Mouse (Mus musculus) thymus, postnatal 10 days (tissue): ENCODE results near the gene Mpz.
"Not testable (repeated sequence)": the region's sequence is repeated elsewhere in the genome, so short reads cannot be mapped to it uniquely, and the experiment has no call there.

Experiments used
- DNase-seq, 2 experiments: peaks; one replicate each; pipeline ENCODE4 v3.0.0; 2021; ENCODE audit warnings: low spot score in 2 of 2

The Mpz gene

GRCm38 (mm10) chr1:171129251-171129650 lies 21.3 kb upstream of the Mpz start:
- no peak for DNase-seq

GRCm38 (mm10) chr1:171130971-171131370 lies 19.5 kb upstream of the Mpz start:
- no peak for DNase-seq

- no peak for DNase-seq
Measured at GRCm38 (mm10) chr1:171135600-171135999, 14.9 kb upstream of the Mpz start.

GRCm38 (mm10) chr1:171137486-171138155 lies 12.9 kb upstream of the Mpz start:
- not testable (repeated sequence) for DNase-seq

- DNase-seq = not testable (repeated sequence)
Measured at GRCm38 (mm10) chr1:171142981-171143380, 7.5 kb upstream of the Mpz start.

GRCm38 (mm10) chr1:171150838-171151391 lies 404 bp downstream of the Mpz start:
- no peak for DNase-seq

GRCm38 (mm10) chr1:171151966-171152365 lies 1.5 kb downstream of the Mpz start:
- no peak for DNase-seq

GRCm38 (mm10) chr1:171156644-171157043 lies 6.1 kb downstream of the Mpz start:
- DNase-seq = no peak

GRCm38 (mm10) chr1:171157965-171158364 lies 7.5 kb downstream of the Mpz start:
- no peak for DNase-seq

- no peak for DNase-seq
Measured at GRCm38 (mm10) chr1:171159485-171159975, 9.0 kb downstream of the Mpz start.

- no peak for DNase-seq
Measured at GRCm38 (mm10) chr1:171162526-171162925, 12.0 kb downstream of the Mpz start.

- no peak for DNase-seq
Measured at GRCm38 (mm10) chr1:171164258-171164657, 13.7 kb downstream of the Mpz start.

- DNase-seq = no peak
Measured at GRCm38 (mm10) chr1:171165629-171166345, 15.3 kb downstream of the Mpz start.

GRCm38 (mm10) chr1:171168906-171169305 lies 18.4 kb downstream of the Mpz start:
- DNase-seq = no peak

- no peak for DNase-seq
Measured at GRCm38 (mm10) chr1:171169913-171170312, 19.4 kb downstream of the Mpz start.

- DNase-seq = no peak
Measured at GRCm38 (mm10) chr1:171171138-171171537, 20.6 kb downstream of the Mpz start.

- no peak for DNase-seq
Measured at GRCm38 (mm10) chr1:171172779-171173178, 22.3 kb downstream of the Mpz start.

- DNase-seq = no peak
Measured at GRCm38 (mm10) chr1:171179487-171180171, 29.1 kb downstream of the Mpz start.

GRCm38 (mm10) chr1:171183025-171183424 lies 32.5 kb downstream of the Mpz start:
- DNase-seq = no peak

GRCm38 (mm10) chr1:171183620-171184019 lies 33.1 kb downstream of the Mpz start:
- no peak for DNase-seq

GRCm38 (mm10) chr1:171184314-171184713 lies 33.8 kb downstream of the Mpz start:
- peak in 1 of 2 experiments; percentile 15 for DNase-seq

GRCm38 (mm10) chr1:171185655-171186054 lies 35.1 kb downstream of the Mpz start:
- no peak for DNase-seq
